Mouse (Mus musculus): ENCODE measurements around the gene Eif2ak4. TPM values are rescaled to one million over a fixed set of nuclear protein-coding genes. Genes with fewer than 3 reads are reported as not detected.

Eif2ak4 gene
- polyA plus RNA-seq, 1 experiment from 2014 or later, result 14.2 TPM

DNA sequence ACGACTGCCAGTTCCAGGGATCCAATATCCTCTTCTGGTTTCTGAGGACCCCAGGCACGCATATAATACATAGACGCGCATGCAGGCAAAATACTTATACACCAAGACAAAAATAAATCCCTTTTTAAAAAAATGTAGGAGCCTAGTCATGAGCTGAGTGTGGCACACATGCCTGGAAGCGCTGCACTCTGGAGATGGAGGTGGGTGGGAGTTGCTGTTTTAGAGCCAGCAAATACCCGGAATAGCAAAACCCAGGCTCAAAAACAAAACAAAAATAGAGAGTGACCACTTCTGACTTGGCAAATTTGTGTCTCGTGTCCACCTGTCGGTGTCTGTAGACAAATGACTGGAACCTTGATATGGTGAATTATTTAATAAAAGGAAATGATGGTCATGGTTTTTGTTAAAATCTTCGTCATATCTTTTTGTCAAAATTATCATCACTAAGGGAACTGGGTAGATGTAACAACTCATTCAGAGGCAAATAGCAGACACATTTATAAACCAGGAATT is 96.0 kb downstream of the Eif2ak4 start:
- Histone ChIP-seq H3K36me3 (replicated peaks) (no peaks in the 10 kb centered on the region), H3K9me3 (peaks cover 5% of the 10 kb centered on the region; the same call in 1 of the 2 replicates), H3K27me3 (ENCODE audit: poor library complexity, severe bottlenecking) (no peaks in the 10 kb centered on the region), H3K4me3 (no peak overlapping the region), H3K27ac (no peak overlapping the region), H3K4me1 (peaks cover 12% of the 10 kb centered on the region)
- DNase-seq (ENCODE audit: extremely low spot score, low spot score), result no peak
- WGBS, result 90% methylated on average over 9 of the region's 9 CpGs

DNA sequence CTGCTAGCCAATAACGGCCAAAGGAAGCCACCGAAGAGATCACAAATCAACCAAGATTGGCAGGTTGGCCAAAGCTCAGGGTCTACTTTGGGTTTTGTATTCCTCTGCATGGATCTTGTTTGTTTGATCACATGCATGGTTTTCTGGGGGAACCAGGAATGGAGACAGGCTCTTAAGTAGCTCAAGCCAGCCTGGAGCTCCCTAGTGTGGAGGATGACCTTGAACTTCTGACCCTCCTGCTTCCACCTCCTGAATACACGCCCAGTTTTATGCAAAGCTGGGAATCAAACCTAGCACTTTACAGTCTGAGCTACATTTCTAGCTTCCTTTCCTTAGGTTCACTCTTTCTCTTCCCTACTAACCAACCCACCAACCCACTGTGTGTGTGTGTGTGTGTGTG is 97.0 kb downstream of the Eif2ak4 start:
- no peaks in the 10 kb centered on the region for H3K27me3 ChIP-seq (ENCODE audit: poor library complexity, severe bottlenecking)
- peaks cover 18% of the 10 kb centered on the region for H3K4me1 ChIP-seq
- H3K4me3 ChIP-seq, result no peak overlapping the region
- H3K27ac ChIP-seq, result no peak overlapping the region
- DNase-seq (ENCODE audit: extremely low spot score, low spot score), result no peak
- H3K36me3 ChIP-seq (replicated peaks), result no peaks in the 10 kb centered on the region
- peaks cover 5% of the 10 kb centered on the region; the same call in 1 of the 2 replicates for H3K9me3 ChIP-seq
- 85% methylated on average over 3 of the region's 3 CpGs for whole genome bisulfite sequencing

DNA sequence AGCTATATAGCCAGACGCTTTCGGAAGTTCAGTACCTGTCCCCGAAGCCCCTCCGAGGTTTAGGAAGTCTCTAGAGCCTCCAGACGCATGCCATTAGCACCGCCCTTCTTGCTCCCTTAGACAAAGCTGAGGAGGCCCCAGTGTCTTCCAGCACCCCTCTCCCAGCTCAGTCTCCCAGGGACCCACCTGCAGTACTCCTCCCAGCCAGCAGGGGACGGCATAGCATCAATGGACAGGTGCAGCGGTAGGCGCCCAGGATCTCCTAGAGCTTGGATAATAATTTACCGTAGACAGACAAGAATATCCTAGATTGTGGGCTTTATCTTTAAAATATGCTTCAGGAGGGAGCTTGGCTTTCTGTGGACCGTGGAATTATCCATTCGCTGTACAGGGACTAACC is 98.5 kb downstream of the Eif2ak4 start:
- no peaks in the 10 kb centered on the region for H3K27me3 ChIP-seq (ENCODE audit: poor library complexity, severe bottlenecking)
- H3K9me3 ChIP-seq, result peaks cover 5% of the 10 kb centered on the region; the same call in 1 of the 2 replicates
- 18% methylated on average over 12 of the region's 12 CpGs for WGBS
- H3K27ac ChIP-seq, result no peak overlapping the region
- H3K4me3 ChIP-seq, result no peak overlapping the region
- H3K36me3 ChIP-seq (replicated peaks), result no peaks in the 10 kb centered on the region
- H3K4me1 ChIP-seq, result peaks cover 31% of the 10 kb centered on the region
- peak; percentile 84 for DNase-seq (ENCODE audit: extremely low spot score, low spot score)

DNA sequence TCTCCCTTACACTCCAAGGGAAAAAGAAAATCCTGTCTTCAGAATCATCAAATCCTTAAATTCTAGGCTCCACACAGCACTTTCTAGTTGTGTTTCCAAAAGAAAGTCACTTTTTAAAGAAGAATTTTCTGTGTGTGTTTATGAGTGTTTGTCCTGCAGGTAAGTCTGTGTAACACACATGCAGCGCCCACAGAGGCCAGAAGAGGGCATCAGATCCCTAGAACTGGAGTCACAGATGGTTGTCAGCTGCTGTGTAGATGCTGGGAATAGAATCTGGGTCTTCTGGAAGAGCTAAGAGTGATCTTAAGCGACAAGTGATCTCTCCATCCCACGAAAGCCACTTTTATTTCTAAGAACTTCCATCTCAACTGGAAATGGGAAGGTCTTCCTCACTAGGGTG is 99.4 kb downstream of the Eif2ak4 start:
- Histone ChIP-seq H3K9me3 (peaks cover 5% of the 10 kb centered on the region; the same call in 1 of the 2 replicates), H3K27ac (no peak overlapping the region), H3K4me1 (peaks cover 31% of the 10 kb centered on the region), H3K27me3 (ENCODE audit: poor library complexity, severe bottlenecking) (no peaks in the 10 kb centered on the region), H3K4me3 (no peak overlapping the region), H3K36me3 (replicated peaks) (no peaks in the 10 kb centered on the region)
- DNase-seq (ENCODE audit: extremely low spot score, low spot score), result no peak
- WGBS, result 70% methylated on average over 3 of the region's 3 CpGs

DNA sequence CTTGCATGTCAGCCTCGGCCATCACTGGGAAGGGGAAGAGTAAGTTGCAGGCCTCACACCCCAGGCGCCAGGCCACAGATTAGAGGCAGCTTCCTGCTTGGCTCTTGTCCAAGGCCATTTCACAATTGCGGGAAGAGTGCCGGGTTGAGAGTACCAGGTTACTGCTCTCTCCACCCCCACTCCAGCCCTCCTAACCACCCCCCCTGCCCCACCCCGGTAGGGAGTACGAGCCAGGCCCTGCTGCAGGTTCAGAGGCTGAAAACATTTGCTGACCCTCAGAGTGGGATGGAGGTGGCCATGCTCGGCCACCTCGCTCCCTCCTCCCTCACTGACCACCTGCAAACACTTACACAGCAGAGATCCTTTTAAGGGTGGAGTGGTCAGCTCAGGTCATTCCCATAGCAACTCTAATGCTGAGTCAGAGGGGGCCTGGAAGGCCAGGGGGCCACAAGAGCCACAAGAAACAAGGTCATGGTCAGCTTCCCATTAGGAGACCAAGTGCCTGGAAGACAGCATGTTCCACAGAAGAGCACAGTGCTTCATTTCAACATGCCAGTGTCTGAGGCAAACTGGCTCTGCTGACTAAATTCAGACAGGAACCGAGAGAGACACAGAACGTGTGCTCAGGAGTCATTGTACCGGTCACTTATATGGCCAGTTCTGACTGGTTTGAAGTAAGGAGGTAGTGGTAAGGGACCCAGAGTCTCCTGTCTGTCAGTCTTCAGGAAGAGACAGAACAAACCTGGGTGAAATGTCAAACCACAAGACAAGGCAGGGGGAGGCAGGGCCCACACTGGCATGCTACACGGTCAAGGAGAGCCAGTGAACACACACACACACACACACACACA is 102.0 kb downstream of the Eif2ak4 start:
- Histone ChIP-seq H3K27me3 (ENCODE audit: poor library complexity, severe bottlenecking) (no peaks in the 10 kb centered on the region), H3K36me3 (replicated peaks) (no peaks in the 10 kb centered on the region), H3K4me3 (no peak overlapping the region), H3K27ac (peak overlapping the region; percentile 77), H3K4me1 (peaks cover 40% of the 10 kb centered on the region), H3K9me3 (peaks cover 5% of the 10 kb centered on the region; the same call in 1 of the 2 replicates)
- no peak for DNase-seq (ENCODE audit: extremely low spot score, low spot score)
- WGBS, result 62% methylated on average over 12 of the region's 12 CpGs

DNA sequence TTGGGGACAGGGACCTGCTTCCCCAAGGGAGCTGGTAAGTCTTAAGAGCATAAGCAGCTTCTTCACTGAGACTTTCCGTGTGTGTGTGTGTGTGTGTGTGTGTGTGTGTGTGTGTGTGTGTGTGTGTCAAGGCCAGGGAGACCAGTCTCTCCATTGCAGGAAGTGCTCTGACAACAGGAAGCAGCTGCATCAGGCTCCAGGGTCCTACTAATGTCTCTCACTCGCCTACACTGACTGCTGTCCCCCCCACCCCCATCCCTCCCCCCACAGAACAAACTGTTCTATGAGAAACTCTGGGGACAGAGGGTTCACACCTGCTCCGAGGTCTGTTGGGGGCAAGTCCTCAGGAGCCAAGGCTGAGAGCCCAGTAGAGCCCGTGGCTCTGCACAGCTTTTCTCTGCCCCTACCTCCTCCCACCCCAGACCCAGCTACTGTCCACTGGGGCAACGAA is 102.9 kb downstream of the Eif2ak4 start:
- H3K27ac ChIP-seq, result peak overlapping the region; percentile 77
- peaks cover 44% of the 10 kb centered on the region for H3K4me1 ChIP-seq
- H3K36me3 ChIP-seq (replicated peaks), result no peaks in the 10 kb centered on the region
- H3K4me3 ChIP-seq, result no peak overlapping the region
- 62% methylated on average over 5 of the region's 5 CpGs for WGBS
- no peak for DNase-seq (ENCODE audit: extremely low spot score, low spot score)
- no peaks in the 10 kb centered on the region for H3K27me3 ChIP-seq (ENCODE audit: poor library complexity, severe bottlenecking)
- peaks cover 5% of the 10 kb centered on the region; the same call in 1 of the 2 replicates for H3K9me3 ChIP-seq

DNA sequence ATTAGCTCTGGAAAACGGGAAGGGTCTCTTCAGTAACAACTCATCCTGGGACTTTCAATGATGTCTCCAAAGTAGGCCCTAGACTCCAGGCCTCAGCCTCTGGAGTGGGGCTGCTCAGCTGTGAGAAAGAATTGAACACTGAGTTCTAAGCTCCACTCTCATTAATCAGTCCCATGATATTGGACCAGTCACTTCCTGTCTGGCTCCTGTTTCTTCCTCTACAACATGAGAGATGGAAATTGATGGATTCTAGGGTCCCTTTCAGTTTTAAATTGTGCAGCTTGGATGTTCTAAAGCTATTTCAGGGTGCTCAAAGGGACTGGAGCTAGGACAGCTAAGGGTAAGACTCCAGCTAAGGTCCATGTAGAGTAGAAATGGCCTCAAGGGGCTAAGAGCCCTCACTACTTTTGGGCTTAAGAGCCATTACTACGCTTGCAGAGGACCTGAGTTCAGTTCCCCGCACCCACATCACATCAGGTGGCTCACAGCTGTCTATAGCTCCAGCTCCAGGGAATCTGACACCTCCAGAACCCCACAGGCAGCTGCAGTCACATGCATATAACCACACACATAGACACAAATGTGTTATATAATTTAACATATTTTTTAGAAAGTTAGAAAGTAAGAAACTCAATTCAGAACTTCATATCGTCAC is 103.5 kb downstream of the Eif2ak4 start:
- 85% methylated on average over 4 of the region's 4 CpGs for WGBS
- peak overlapping the region; percentile 77 for H3K27ac ChIP-seq
- H3K4me1 ChIP-seq, result peaks cover 43% of the 10 kb centered on the region
- no peaks in the 10 kb centered on the region for H3K36me3 ChIP-seq (replicated peaks)
- H3K9me3 ChIP-seq, result peaks cover 5% of the 10 kb centered on the region; the same call in 1 of the 2 replicates
- no peak overlapping the region for H3K4me3 ChIP-seq
- no peaks in the 10 kb centered on the region for H3K27me3 ChIP-seq (ENCODE audit: poor library complexity, severe bottlenecking)
- DNase-seq (ENCODE audit: extremely low spot score, low spot score), result no peak

DNA sequence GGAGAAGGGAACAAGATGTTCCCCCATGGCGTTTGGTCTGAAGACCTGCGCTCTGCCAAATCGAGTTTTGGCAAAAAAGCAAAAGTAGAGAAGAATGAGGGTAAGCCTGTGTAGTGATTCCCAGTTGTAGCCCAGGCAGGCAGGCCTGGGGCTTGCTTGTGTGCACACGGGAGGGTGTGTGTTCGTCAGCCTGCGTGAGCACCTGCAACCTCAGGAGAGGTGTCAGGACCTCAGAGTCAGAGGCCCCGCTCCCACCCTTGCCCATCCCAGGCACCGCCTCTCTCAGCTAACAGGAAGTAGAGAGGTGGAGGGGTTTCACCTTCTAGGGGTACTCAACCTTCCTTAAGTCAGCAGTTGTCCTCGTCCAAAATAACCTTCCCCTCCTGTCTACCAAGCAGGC is 106.6 kb downstream of the Eif2ak4 start:
- no peaks in the 10 kb centered on the region for H3K9me3 ChIP-seq
- H3K4me1 ChIP-seq, result peaks cover 46% of the 10 kb centered on the region
- H3K27me3 ChIP-seq (ENCODE audit: poor library complexity, severe bottlenecking), result peaks cover 13% of the 10 kb centered on the region; the same call in 1 of the 2 replicates
- no peak overlapping the region for H3K4me3 ChIP-seq
- DNase-seq (ENCODE audit: extremely low spot score, low spot score), result no peak
- H3K36me3 ChIP-seq (replicated peaks), result no peaks in the 10 kb centered on the region
- peak overlapping the region; percentile 31; the same call in 1 of the 2 replicates for H3K27ac ChIP-seq
- WGBS, result 76% methylated on average over 9 of the region's 9 CpGs

DNA sequence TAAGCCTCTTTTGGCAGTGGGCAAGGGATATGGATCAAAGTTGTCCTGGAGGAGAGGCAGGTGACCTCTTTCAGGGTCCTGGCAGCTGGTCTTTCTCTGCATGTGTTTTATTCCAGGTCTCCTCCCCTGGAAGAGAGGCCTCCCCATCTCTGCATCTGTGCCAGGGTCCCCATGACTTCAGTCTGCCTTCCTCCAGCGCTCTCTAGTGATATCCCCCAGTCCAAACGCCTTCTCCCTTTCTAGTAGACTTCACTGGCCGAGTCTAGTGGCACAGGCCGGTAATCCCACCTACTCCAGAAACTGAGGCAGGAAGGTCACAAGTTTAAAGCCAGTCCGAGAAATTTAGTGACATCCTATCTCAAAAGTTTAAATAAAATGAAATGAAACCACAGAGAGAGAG is 109.5 kb downstream of the Eif2ak4 start:
- Histone ChIP-seq H3K27me3 (ENCODE audit: poor library complexity, severe bottlenecking) (peaks cover 13% of the 10 kb centered on the region; the same call in 1 of the 2 replicates), H3K27ac (no peak overlapping the region), H3K36me3 (replicated peaks) (no peaks in the 10 kb centered on the region), H3K4me3 (no peak overlapping the region), H3K9me3 (no peaks in the 10 kb centered on the region), H3K4me1 (peaks cover 39% of the 10 kb centered on the region)
- WGBS, result 80% methylated on average over 5 of the region's 5 CpGs
- no peak for DNase-seq (ENCODE audit: extremely low spot score, low spot score)

DNA sequence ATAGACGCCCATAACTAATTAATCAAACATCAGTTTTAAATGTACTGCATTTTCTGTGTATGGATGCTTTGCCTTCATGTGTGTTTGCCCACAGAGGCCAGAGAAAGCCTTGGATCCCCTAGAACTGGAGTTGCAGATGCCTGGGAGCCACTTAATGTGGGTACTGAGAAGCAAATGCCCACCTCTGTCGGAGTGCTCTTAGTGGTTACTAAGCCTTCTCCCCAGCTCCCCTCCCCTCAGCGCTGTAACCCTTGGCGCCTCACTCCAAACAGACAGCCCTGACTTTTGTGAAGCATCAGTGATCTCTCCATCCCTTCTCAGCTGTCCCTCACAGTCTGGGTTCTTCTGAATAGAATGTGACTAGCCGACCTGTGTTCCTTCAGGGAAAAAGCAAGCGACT is 110.1 kb downstream of the Eif2ak4 start:
- Histone ChIP-seq H3K4me1 (peaks cover 39% of the 10 kb centered on the region), H3K27ac (0 out of 2 replicates have a peak overlapping the region, but pooled peaks have one; percentile 74), H3K9me3 (no peaks in the 10 kb centered on the region), H3K4me3 (no peak overlapping the region), H3K36me3 (replicated peaks) (no peaks in the 10 kb centered on the region), H3K27me3 (ENCODE audit: poor library complexity, severe bottlenecking) (peaks cover 13% of the 10 kb centered on the region; the same call in 1 of the 2 replicates)
- WGBS, result 83% methylated on average over 6 of the region's 6 CpGs
- DNase-seq (ENCODE audit: extremely low spot score, low spot score), result no peak

DNA sequence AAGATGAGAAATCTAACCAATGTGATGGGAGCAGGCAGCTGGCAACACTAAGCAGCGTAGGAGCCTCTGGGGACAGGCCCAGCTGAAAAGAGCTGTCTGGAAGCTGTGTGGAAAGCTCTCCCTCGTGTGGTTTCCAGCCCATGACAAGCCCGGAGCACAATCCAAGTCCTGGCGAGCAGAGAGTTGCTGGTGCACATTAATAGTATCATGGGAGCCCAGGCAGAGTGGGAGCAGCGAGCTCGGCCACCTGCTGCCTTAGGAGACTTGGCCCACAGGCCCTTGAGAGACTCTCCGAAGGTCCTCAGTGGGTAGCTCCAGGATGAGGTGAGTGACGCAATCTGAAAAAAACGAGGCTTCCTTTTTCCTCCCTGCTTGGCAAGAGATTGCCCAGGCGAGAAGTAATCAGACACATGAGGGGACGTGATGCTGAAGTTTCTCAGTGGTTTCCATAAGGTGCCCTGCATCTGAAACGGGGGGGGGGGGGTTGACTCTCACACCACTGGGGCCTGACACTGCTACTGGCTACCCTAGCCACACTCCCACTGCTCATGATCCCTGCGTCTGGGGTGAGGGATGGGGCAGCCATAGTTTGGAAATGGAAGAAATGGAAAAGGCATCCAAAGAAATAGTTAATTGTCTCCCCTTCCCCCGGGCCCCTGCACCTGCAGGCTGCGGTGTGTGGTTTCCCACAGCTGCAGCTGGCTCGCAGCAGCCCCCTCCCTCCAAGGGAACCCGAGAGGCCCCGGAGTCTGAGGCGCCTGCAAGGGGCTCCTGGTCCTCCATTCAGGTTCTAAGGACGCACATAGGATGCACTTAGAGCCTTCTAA is 110.9 kb downstream of the Eif2ak4 start:
- peak overlapping the region; percentile 74 for H3K27ac ChIP-seq
- no peak for DNase-seq (ENCODE audit: extremely low spot score, low spot score)

DNA sequence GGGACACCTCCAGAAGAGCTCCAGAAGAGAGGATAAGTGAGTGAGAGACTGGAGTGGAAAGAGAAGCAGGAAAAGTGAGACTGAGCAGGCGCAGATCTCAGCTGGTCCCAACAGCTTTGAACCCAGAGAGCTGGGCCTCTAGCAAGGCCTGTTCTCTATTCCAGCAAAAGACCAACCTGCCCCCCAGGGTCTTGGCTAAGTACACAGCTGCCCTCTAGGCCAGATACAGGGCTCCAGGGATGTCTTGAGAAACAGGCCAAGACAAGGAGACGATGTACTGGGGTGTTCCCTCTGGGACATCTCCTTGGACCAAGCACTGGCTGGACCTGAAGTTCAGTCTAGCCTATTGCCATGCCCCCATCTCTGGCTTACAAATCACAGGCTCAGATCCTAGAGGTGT is 111.8 kb downstream of the Eif2ak4 start:
- WGBS, result 90% methylated on average over 2 of the region's 2 CpGs
- Histone ChIP-seq H3K4me3 (no peak overlapping the region), H3K27ac (peak overlapping the region; percentile 74), H3K4me1 (peaks cover 32% of the 10 kb centered on the region), H3K27me3 (ENCODE audit: poor library complexity, severe bottlenecking) (peaks cover 13% of the 10 kb centered on the region; the same call in 1 of the 2 replicates), H3K36me3 (replicated peaks) (no peaks in the 10 kb centered on the region), H3K9me3 (no peaks in the 10 kb centered on the region)
- DNase-seq (ENCODE audit: extremely low spot score, low spot score), result no peak

More for the DNA sequence above, 110.9 kb downstream of the Eif2ak4 start:
- peaks cover 39% of the 10 kb centered on the region for H3K4me1 ChIP-seq
- no peaks in the 10 kb centered on the region for H3K36me3 ChIP-seq (replicated peaks)
- no peaks in the 10 kb centered on the region for H3K9me3 ChIP-seq
- 48% methylated on average over 20 of the region's 20 CpGs for WGBS
- no peak overlapping the region for H3K4me3 ChIP-seq
- peaks cover 13% of the 10 kb centered on the region; the same call in 1 of the 2 replicates for H3K27me3 ChIP-seq (ENCODE audit: poor library complexity, severe bottlenecking)

All from forebrain, embryonic 10.5 days (tissue).